Mouse (Mus musculus) neural tube, embryonic 15.5 days (tissue): ENCODE data around the gene Gstm4. TPM values are rescaled to one million over a fixed set of nuclear protein-coding genes. Genes with fewer than 3 reads are reported as not detected.
"Not testable (repeated sequence)": the region's sequence is repeated elsewhere in the genome, so short reads cannot be mapped to it uniquely, and the experiment has no call there.

Experiments used
- ATAC-seq: fragments of 200-750 bp; cut with Nextera tagmentation; 2 replicates; pipeline ENCODE4 v1.8.0; 2017; ENCODE audit warnings: mild to moderate bottlenecking, moderate TSS enrichment, moderate library complexity; ENCODE audit not compliant: low FRiP score
- H3K27ac ChIP-seq: fragments of 300-500 bp; sonication (generic); replicated peaks from 2 replicates; pipeline ENCODE4 v1.5.1; 2015; ENCODE audit warnings: mild to moderate bottlenecking, inconsistent platforms
- H3K27me3 ChIP-seq: fragments of 300-500 bp; sonication (generic); replicated peaks from 2 replicates; pipeline ENCODE4 v1.6.1; 2015; ENCODE audit warnings: inconsistent platforms
- H3K36me3 ChIP-seq: fragments of 300-500 bp; sonication (generic); 2 replicates; pipeline ENCODE4 v1.6.1; 2015; ENCODE audit warnings: inconsistent platforms
- H3K4me1 ChIP-seq: fragments of 300-500 bp; sonication (generic); 2 replicates; pipeline ENCODE4 v1.6.1; 2015; ENCODE audit warnings: inconsistent platforms
- H3K4me2 ChIP-seq: fragments of 300-500 bp; sonication (generic); 2 replicates; pipeline ENCODE4 v1.6.1; 2015; ENCODE audit warnings: inconsistent platforms, mild to moderate bottlenecking, moderate library complexity
- H3K4me3 ChIP-seq: fragments of 300-500 bp; sonication (generic); replicated peaks from 2 replicates; pipeline ENCODE4 v1.5.1; 2015; ENCODE audit warnings: mild to moderate bottlenecking, inconsistent platforms
- H3K9ac ChIP-seq: fragments of 300-500 bp; sonication (generic); replicated peaks from 2 replicates; pipeline ENCODE4 v1.6.1; 2015; ENCODE audit warnings: mild to moderate bottlenecking, inconsistent platforms
- H3K9me3 ChIP-seq: fragments of 300-500 bp; sonication (generic); replicated peaks from 2 replicates; pipeline ENCODE4 v1.6.1; 2016; ENCODE audit warnings: inconsistent platforms
- WGBS: fragments of 180-500 bp; shearing (Covaris S2); methylation state at CpG from one replicate; pipeline ENCODE4 v1.1.7; 2015; ENCODE audit warnings: mixed read lengths; 5-methylcytosine and 5-hydroxymethylcytosine counted together
- polyA plus RNA-seq: library from polyadenylated mRNA; unstranded; fragments of >200 nt; fragmentation: Nextera tagmentation; extraction: Ambion mirVana; gene quantifications from 2 replicates; pipeline ENCODE4 v1.2.1, GENCODE M21; 2015

The Gstm4 gene
- polyA plus RNA-seq, 1 experiment from 2014 or later: 21.0 TPM

DNA sequence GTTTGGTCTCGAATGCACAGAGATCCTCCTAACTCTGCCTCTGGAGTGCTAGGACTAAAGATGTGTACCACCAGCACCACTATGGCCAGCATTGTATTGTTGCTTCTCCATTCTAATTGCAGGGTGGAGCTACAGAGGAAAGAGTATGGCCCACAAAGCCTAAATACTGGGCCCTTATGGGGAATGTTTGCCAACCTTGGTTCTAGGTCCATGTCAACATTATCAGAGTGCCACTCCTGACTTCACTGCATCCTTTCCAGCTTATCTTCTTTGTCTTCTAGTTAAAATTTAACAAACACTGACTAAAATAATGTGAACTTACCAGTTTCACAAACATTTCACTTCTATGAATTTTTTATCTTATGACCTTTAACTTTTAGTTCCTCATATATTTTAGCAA is 18.1 kb downstream of the Gstm4 start:
- no peaks in the 10 kb centered on the region for H3K27me3 ChIP-seq
- H3K36me3 ChIP-seq: no peaks in the 10 kb centered on the region
- no peaks in the 10 kb centered on the region for H3K9me3 ChIP-seq
- 87% methylated on average over 1 of the region's 1 CpGs for WGBS
- H3K4me2 ChIP-seq: no peak overlapping the region
- no peak for ATAC-seq
- no peak overlapping the region for H3K9ac ChIP-seq
- H3K4me1 ChIP-seq: no peaks in the 10 kb centered on the region
- no peak overlapping the region for H3K4me3 ChIP-seq
- H3K27ac ChIP-seq: no peak overlapping the region

DNA sequence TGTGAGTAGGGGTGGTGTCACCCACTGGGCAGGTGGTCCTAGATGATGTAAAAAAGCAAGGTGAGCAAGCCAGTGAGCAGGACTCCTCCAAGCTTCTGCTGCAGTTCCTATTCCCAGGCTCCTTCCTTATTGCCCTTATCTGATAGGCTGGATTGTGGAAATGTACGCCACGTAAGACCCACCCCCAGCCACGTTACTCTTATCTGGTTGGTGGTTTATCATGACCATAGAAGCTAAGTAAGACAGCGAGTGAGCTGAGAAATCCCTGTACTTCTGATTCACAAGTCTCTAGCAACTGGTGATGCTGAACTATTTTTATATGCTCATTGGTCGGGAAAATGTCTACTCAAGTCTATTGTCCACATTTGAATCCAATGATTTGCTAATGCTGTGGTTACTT is 18.6 kb downstream of the Gstm4 start:
- WGBS: 77% methylated on average over 5 of the region's 5 CpGs
- no peak overlapping the region for H3K4me3 ChIP-seq
- H3K4me2 ChIP-seq: no peak overlapping the region
- H3K36me3 ChIP-seq: no peaks in the 10 kb centered on the region
- no peak for ATAC-seq
- no peak overlapping the region for H3K9ac ChIP-seq
- H3K27ac ChIP-seq: no peak overlapping the region
- H3K4me1 ChIP-seq: no peaks in the 10 kb centered on the region
- no peaks in the 10 kb centered on the region for H3K9me3 ChIP-seq
- H3K27me3 ChIP-seq: no peaks in the 10 kb centered on the region

GRCm38 (mm10) chr3:108025318-108025717 is 19.4 kb downstream of the Gstm4 start:
- Histone ChIP-seq H3K9ac (no peak overlapping the region), H3K36me3 (no peaks in the 10 kb centered on the region), H3K9me3 (no peaks in the 10 kb centered on the region), H3K27me3 (no peaks in the 10 kb centered on the region), H3K4me1 (no peaks in the 10 kb centered on the region), H3K4me3 (no peak overlapping the region), H3K4me2 (no peak overlapping the region), H3K27ac (no peak overlapping the region)
- no peak for ATAC-seq
- WGBS: 60% methylated on average over 4 of the region's 4 CpGs

DNA sequence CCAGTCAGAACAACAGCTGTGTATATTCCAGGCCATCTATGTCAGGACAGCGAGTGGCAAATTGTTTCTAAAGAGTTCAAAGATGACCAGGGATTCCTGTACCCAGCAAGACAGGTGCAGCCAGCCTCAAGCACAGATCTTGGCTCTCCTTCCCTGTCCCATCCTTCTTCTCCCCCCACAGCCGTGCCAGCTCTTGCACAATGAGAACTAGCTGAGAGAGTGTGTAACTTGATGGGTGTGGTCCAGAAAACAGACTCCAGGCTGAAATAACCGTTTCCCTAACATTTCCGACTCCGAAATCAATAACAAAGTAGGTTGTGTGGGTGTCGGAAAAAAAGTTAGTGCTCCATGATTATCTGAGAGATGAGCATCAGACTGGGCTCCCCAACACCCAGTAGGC is 22.0 kb downstream of the Gstm4 start:
- H3K4me2 ChIP-seq: no peak overlapping the region
- no peak overlapping the region for H3K27ac ChIP-seq
- no peaks in the 10 kb centered on the region for H3K9me3 ChIP-seq
- H3K4me1 ChIP-seq: peaks cover 9% of the 10 kb centered on the region
- no peak for ATAC-seq
- no peaks in the 10 kb centered on the region for H3K27me3 ChIP-seq
- H3K36me3 ChIP-seq: no peaks in the 10 kb centered on the region
- H3K4me3 ChIP-seq: no peak overlapping the region
- 83% methylated on average over 6 of the region's 6 CpGs for WGBS
- no peak overlapping the region for H3K9ac ChIP-seq

DNA sequence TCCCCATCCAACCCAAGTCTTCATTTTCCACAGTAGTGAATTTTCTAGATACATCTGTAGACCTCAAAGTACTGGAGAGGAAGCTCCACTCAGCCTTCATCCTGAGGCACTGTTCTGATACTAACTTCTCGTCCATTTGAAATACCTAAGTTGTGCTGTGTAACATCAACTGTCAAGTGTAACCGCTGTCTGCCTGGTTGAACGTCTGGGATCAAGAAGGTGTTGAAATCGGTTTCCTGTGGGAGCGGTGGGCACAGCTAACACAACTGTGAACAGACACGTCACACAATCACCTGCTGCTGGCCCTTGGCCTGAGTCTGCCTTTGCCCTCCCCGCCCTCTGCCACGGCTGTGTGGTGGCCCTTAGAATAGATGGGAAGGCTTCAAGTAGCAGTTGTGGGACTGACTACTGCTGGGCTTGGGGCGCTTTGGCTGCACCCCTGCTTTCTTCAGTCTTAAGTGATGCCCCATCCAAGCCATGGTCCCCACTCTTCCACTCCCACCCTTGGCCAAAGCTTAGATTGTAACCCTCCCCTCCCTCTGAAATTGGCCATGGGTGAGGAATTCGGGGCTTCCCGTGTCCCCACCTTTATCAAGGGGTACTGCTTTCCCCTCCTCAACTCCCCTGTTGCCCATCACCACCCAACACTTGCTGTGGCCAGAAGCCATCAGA is 24.2 kb downstream of the Gstm4 start:
- H3K9ac ChIP-seq, H3K27ac ChIP-seq, H3K27me3 ChIP-seq, H3K36me3 ChIP-seq, H3K4me2 ChIP-seq, ATAC-seq, H3K9me3 ChIP-seq, H3K4me3 ChIP-seq: not testable (repeated sequence)
- WGBS: 90% methylated on average over 11 of the region's 11 CpGs
- H3K4me1 ChIP-seq: peaks cover 29% of the 10 kb centered on the region

DNA sequence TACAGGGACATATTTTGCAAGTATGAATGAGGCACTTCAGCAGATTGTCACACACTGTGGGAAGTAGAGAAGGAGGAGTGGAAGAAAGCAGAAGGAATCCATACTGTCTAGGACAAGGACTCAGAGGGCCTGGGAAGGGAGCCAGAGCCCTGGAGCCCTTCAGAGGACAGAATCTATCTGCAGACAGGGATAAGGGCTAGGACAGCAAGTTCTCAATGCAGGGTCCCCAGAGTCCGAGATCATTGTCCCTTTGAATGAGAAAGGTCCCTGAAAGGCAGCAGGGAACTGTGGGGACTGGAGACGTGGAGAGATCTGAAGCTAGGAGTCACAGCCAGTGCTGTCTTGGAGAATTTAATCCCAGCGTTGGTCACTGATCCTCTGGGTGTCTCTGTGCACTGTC is 25.5 kb downstream of the Gstm4 start:
- not testable (repeated sequence) for H3K9me3 ChIP-seq, H3K27me3 ChIP-seq, H3K9ac ChIP-seq, H3K36me3 ChIP-seq, ATAC-seq, H3K4me3 ChIP-seq, H3K4me2 ChIP-seq, H3K27ac ChIP-seq
- 79% methylated on average over 3 of the region's 3 CpGs for WGBS
- peaks cover 30% of the 10 kb centered on the region for H3K4me1 ChIP-seq

GRCm38 (mm10) chr3:108018190-108018820 is 26.4 kb downstream of the Gstm4 start:
- H3K36me3 ChIP-seq: no peaks in the 10 kb centered on the region
- 24% methylated on average over 14 of the region's 14 CpGs for WGBS
- H3K4me3 ChIP-seq: peak overlapping the region; percentile 45
- H3K9ac ChIP-seq: peak overlapping the region; percentile 51
- peak overlapping the region; percentile 92 for H3K4me2 ChIP-seq
- peak overlapping the region; percentile 87 for H3K27ac ChIP-seq
- no peaks in the 10 kb centered on the region for H3K9me3 ChIP-seq
- H3K4me1 ChIP-seq: peaks cover 35% of the 10 kb centered on the region
- ATAC-seq: no peak
- H3K27me3 ChIP-seq: no peaks in the 10 kb centered on the region

GRCm38 (mm10) chr3:108017473-108018189 is 27.1 kb downstream of the Gstm4 start, which contains the start of gene Gstm1:
Gene Gstm1 (minus strand): TSS chr3:108017973.
- Histone ChIP-seq H3K27me3 (no peaks in the 10 kb centered on the region), H3K4me1 (peaks cover 38% of the 10 kb centered on the region), H3K4me2 (peak within 1 kb of the TSS; percentile 92), H3K27ac (peak within 1 kb of the TSS; percentile 87), H3K9me3 (no peaks in the 10 kb centered on the region), H3K4me3 (peak within 1 kb of the TSS; percentile 45), H3K36me3 (no peaks in the 10 kb centered on the region), H3K9ac (peak within 1 kb of the TSS; percentile 51)
- peak; percentile 91 for ATAC-seq
- under 1% methylated on average over 31 of the region's 31 CpGs for WGBS

- Histone ChIP-seq H3K4me1 (peaks cover 39% of the 10 kb centered on the region), H3K4me2 (peak overlapping the region; percentile 92), H3K4me3 (0 out of 2 replicates have a peak overlapping the region, but pooled peaks have one; percentile 45), H3K9ac (0 out of 2 replicates have a peak overlapping the region, but pooled peaks have one; percentile 23)
- H3K36me3 ChIP-seq, H3K27me3 ChIP-seq, ATAC-seq, H3K27ac ChIP-seq, H3K9me3 ChIP-seq: not testable (repeated sequence)
- 91% methylated on average over 5 of the region's 5 CpGs for WGBS
Observed at GRCm38 (mm10) chr3:108016468-108016867, 28.2 kb downstream of the Gstm4 start.

DNA sequence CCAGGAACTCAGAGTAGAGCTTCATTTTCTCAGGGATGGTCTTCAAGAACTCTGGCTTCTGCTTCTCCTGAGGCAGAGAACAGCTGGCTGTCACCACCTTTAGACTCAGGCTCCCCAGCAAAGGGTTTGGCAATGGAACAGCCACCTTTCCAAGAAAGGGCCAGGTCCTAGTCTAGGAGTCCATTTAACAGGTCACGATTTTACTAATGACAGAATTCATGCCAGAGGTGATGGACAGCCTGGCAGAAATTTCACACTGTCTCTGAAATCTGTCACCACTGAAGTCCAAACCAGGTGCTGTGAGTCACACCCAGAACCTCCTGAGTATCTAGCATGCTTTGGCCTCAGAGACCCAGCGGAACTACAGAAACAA is 29.7 kb downstream of the Gstm4 start:
- Histone ChIP-seq H3K27ac (no peak overlapping the region), H3K9ac (no peak overlapping the region)
- ATAC-seq: no peak

DNA sequence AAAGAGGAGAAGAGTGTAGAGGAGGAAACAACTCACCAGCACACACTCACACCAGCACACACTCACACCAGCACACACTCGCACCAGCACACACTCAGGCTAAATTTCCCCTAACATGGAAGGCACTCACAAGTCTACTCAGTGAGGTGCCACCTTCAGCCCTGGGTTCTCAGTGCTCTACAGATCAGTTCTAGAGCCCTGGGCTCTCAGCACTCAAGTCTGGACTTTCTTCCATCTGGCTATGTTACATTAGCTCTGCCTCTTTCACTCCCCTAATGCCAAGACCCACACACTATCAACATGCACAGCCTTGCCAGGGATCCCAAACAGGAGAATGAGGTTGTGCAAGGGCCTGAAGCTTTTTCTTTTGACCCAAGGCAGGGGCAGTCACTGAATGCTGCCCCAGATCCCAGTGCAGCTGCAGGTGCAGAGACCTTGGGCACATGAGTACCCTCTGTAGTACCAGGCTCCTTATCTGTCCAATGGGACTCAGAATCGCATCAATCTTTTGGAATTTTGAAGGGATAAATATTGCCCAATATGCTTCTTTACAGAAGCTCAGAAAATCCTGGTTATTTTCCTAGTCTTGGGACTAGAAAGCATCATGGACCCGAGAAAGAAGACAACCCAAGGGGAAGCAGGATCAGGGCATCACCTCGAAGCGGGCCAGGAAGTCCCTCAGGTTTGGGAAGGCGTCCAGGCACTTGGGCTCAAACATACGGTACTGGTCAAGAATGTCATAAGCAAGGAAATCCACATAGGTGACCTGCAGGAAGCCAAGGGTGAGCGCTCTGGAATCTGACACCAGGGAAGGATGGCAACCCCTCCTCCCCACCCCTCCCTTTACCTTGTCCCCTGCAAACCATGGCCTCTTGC is 30.4 kb downstream of the Gstm4 start:
- no peak overlapping the region for H3K4me3 ChIP-seq
- H3K27me3 ChIP-seq: no peaks in the 10 kb centered on the region
- WGBS: 85% methylated on average over 8 of the region's 8 CpGs
- H3K36me3 ChIP-seq: no peaks in the 10 kb centered on the region
- H3K4me2 ChIP-seq: no peak overlapping the region
- H3K9ac ChIP-seq: no peak overlapping the region
- peaks cover 40% of the 10 kb centered on the region for H3K4me1 ChIP-seq
- no peak for ATAC-seq
- H3K9me3 ChIP-seq: no peaks in the 10 kb centered on the region
- H3K27ac ChIP-seq: no peak overlapping the region

More for the DNA sequence above, 29.7 kb downstream of the Gstm4 start:
- Histone ChIP-seq H3K4me1 (peaks cover 40% of the 10 kb centered on the region), H3K4me3 (no peak overlapping the region), H3K4me2 (no peak overlapping the region), H3K27me3 (no peaks in the 10 kb centered on the region), H3K36me3 (no peaks in the 10 kb centered on the region), H3K9me3 (no peaks in the 10 kb centered on the region)
- 91% methylated on average over 2 of the region's 2 CpGs for WGBS
